Mouse (Mus musculus): Measurements from ENCODE around the gene Copa.

Gene Copa

GRCm38 (mm10) chr1:172082101-172082898, at the start of gene Copa, which contains the start of gene Ncstn:
Copa (plus strand) TSS chr1:172082529.
Ncstn (minus strand) TSS chr1:172082795.
- DNase-seq (ENCODE audit: low read depth, low spot score) = peak; percentile 96

GRCm38 (mm10) chr1:172046410-172046809, 35.9 kb upstream of the Copa start:
- no peak for DNase-seq (ENCODE audit: low read depth, low spot score)

- peak; percentile 85 for DNase-seq (ENCODE audit: low read depth, low spot score)
Measured at GRCm38 (mm10) chr1:172046938-172047337, 35.4 kb upstream of the Copa start.

- no peak for DNase-seq (ENCODE audit: low read depth, low spot score)
Measured at GRCm38 (mm10) chr1:172048241-172048734, 34.0 kb upstream of the Copa start.

GRCm38 (mm10) chr1:172049131-172049782, 33.1 kb upstream of the Copa start:
- DNase-seq (ENCODE audit: low read depth, low spot score) = no peak

GRCm38 (mm10) chr1:172052766-172053279, 29.5 kb upstream of the Copa start:
- peak; percentile 57 for DNase-seq (ENCODE audit: low read depth, low spot score)

- peak; percentile 44 for DNase-seq (ENCODE audit: low read depth, low spot score)
Measured at GRCm38 (mm10) chr1:172053541-172054440, 28.5 kb upstream of the Copa start.

GRCm38 (mm10) chr1:172056251-172056650, 26.1 kb upstream of the Copa start:
- DNase-seq (ENCODE audit: low read depth, low spot score) = no peak

GRCm38 (mm10) chr1:172057491-172057921, 24.8 kb upstream of the Copa start, which contains the start of gene Nhlh1:
Nhlh1 (minus strand) TSS chr1:172057573.
- DNase-seq (ENCODE audit: low read depth, low spot score) = no peak

GRCm38 (mm10) chr1:172058321-172058720, 24.0 kb upstream of the Copa start:
- DNase-seq (ENCODE audit: low read depth, low spot score) = no peak

GRCm38 (mm10) chr1:172058874-172059273, 23.5 kb upstream of the Copa start:
- DNase-seq (ENCODE audit: low read depth, low spot score) = no peak

GRCm38 (mm10) chr1:172060659-172061058, 21.7 kb upstream of the Copa start:
- no peak for DNase-seq (ENCODE audit: low read depth, low spot score)

- no peak for DNase-seq (ENCODE audit: low read depth, low spot score)
Measured at GRCm38 (mm10) chr1:172061217-172061616, 21.1 kb upstream of the Copa start.

- DNase-seq (ENCODE audit: low read depth, low spot score) = peak; percentile 86
Measured at GRCm38 (mm10) chr1:172062101-172062500, 20.2 kb upstream of the Copa start.

- no peak for DNase-seq (ENCODE audit: low read depth, low spot score)
Measured at GRCm38 (mm10) chr1:172063291-172064023, 18.9 kb upstream of the Copa start.

- DNase-seq (ENCODE audit: low read depth, low spot score) = peak; percentile 30
Measured at GRCm38 (mm10) chr1:172064613-172065141, 17.7 kb upstream of the Copa start.

GRCm38 (mm10) chr1:172070227-172070626, 12.1 kb upstream of the Copa start:
- peak; percentile 51 for DNase-seq (ENCODE audit: low read depth, low spot score)

- DNase-seq (ENCODE audit: low read depth, low spot score) = no peak
Measured at GRCm38 (mm10) chr1:172071556-172071955, 10.8 kb upstream of the Copa start.

GRCm38 (mm10) chr1:172072604-172073003, 9.7 kb upstream of the Copa start:
- DNase-seq (ENCODE audit: low read depth, low spot score) = no peak

- DNase-seq (ENCODE audit: low read depth, low spot score) = no peak
Measured at GRCm38 (mm10) chr1:172077981-172078380, 4.3 kb upstream of the Copa start.

Measured in ES-CJ7 (cell line).